Mouse (Mus musculus): ENCODE measurements at regions not wholly inside any gene's neighbourhood (a gene's known extent, or its start where the extent isn't known, plus 50 kb on each side); places are given as distances from the start of the nearest gene placed in this dataset.

GRCm38 (mm10) chr16:85956006-85956562 lies 54.5 kb upstream of the Adamts5 start:
- 95% methylated on average over 4 of the region's 4 CpGs for WGBS
- Histone ChIP-seq H3K9me3 (no peaks in the 10 kb centered on the region), H3K27ac (no peak overlapping the region), H3K27me3 (ENCODE audit: insufficient read depth, poor library complexity, severe bottlenecking) (no peaks in the 10 kb centered on the region), H3K4me1 (replicated peaks) (no peaks in the 10 kb centered on the region), H3K4me3 (no peak overlapping the region), H3K36me3 (no peaks in the 10 kb centered on the region)
- DNase-seq (ENCODE audit: low spot score), result no peak

DNA sequence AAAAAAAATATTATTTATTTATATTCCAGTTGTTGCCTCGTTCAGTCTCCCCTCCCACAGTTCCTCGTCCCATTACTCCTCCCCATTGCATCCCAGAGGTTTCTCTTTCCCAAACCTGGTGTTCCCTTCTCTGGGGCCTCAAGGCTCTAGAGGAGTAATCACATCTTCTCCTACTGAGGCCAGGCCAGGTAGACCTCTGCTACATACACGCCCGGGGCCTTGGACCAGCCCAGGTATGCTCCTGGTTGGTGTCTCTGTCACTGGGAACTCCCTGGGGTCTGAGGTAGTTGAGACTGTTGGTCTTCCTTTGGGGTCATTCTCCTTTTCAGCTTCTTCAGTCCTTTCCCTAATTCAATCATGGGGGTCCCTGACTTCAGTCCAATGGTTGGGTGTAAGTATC lies 50.0 kb upstream of the Adamts5 start:
- no peaks in the 10 kb centered on the region for H3K9me3 ChIP-seq
- no peaks in the 10 kb centered on the region for H3K4me1 ChIP-seq (replicated peaks)
- no peak overlapping the region for H3K27ac ChIP-seq
- H3K4me3 ChIP-seq, result no peak overlapping the region
- WGBS, result 95% methylated on average over 4 of the region's 4 CpGs
- no peaks in the 10 kb centered on the region for H3K36me3 ChIP-seq
- H3K27me3 ChIP-seq (ENCODE audit: insufficient read depth, poor library complexity, severe bottlenecking), result no peaks in the 10 kb centered on the region
- DNase-seq (ENCODE audit: low spot score), result no peak
